Mouse (Mus musculus) heart, postnatal 0 days (tissue): Measurements from ENCODE around the gene Grcc10.

Source experiments
- CTCF ChIP-seq: IDR thresholded peaks from 2 replicates; pipeline ENCODE4 v1.5.1; 2016; ENCODE audit warnings: antibody characterized with exemption, control low read depth, low read depth
- EP300 ChIP-seq: IDR thresholded peaks from 2 replicates; pipeline ENCODE4 v1.6.1; 2016; ENCODE audit warnings: antibody characterized with exemption, low read depth

DNA sequence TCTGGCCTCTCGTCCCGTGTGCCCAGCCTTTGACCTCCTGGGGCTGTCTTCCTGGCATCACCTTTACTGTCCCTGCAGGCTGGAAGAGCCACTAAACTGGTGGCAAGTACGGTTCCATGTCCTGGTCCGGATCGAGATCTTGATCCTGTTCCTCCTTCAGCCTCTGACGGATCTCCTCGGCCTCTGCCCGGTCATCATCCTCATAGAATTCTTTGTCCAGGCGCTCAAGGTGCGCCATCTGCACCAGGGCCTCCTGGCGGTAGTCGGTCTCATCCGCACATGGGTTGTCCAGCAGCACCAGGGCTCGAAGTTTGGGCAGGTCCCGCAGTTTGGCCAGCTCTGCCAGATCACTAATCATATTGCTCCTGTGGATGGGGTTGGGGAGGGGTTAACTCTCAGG lies 29.3 kb upstream of the Grcc10 start:
- TF ChIP-seq CTCF (no peak), EP300 (no peak)
